Mouse (Mus musculus) stomach, postnatal 0 days (tissue): ENCODE measurements around the gene Stk16. TPM values are rescaled to one million over a fixed set of nuclear protein-coding genes. Genes with fewer than 3 reads are reported as not detected.

Experiments
- ATAC-seq: fragments of 200-750 bp; cut with Nextera tagmentation; 2 replicates; pipeline ENCODE4 v1.8.0; 2017; ENCODE audit not compliant: low FRiP score, low TSS enrichment
- DNase-seq: peaks from one replicate; pipeline ENCODE4 v3.0.0-alpha.2; 2016; ENCODE audit warnings: low spot score
- H3K27ac ChIP-seq: fragments of 300-500 bp; sonication (generic); replicated peaks from 2 replicates; pipeline ENCODE4 v1.5.1; 2014; ENCODE audit warnings: mild to moderate bottlenecking, control low read depth
- H3K27me3 ChIP-seq: fragments of 300-500 bp; sonication (generic); 2 replicates; pipeline ENCODE4 v1.6.1; 2014; ENCODE audit warnings: low read length; ENCODE audit not compliant: control insufficient read depth, insufficient read depth
- H3K36me3 ChIP-seq: fragments of 300-500 bp; sonication (generic); 2 replicates; pipeline ENCODE4 v1.6.1; 2014; ENCODE audit warnings: low read length, mixed read lengths; ENCODE audit not compliant: control insufficient read depth, insufficient read depth
- H3K4me1 ChIP-seq: fragments of 300-500 bp; sonication (generic); replicated peaks from 2 replicates; pipeline ENCODE4 v1.6.1; 2014; ENCODE audit warnings: antibody characterized with exemption; ENCODE audit not compliant: control insufficient read depth, insufficient read depth
- H3K4me2 ChIP-seq: fragments of 300-500 bp; sonication (generic); replicated peaks from 2 replicates; pipeline ENCODE4 v1.6.1; 2014; ENCODE audit warnings: low read depth, mild to moderate bottlenecking, control low read depth, moderate library complexity
- H3K4me3 ChIP-seq: fragments of 300-500 bp; sonication (generic); 2 replicates; pipeline ENCODE4 v1.5.1; 2014; ENCODE audit warnings: low read depth, low read length, control low read depth
- H3K9ac ChIP-seq: fragments of 300-500 bp; sonication (generic); 2 replicates; pipeline ENCODE4 v1.6.1; 2014; ENCODE audit warnings: mild to moderate bottlenecking, low read length, control low read depth, mixed read lengths
- H3K9me3 ChIP-seq: fragments of 300-500 bp; sonication (generic); 2 replicates; pipeline ENCODE4 v1.6.1; 2016; ENCODE audit warnings: low read length; ENCODE audit not compliant: control insufficient read depth
- CTCF ChIP-seq: IDR thresholded peaks from 2 replicates; pipeline ENCODE4 v1.5.1; 2016; ENCODE audit warnings: antibody characterized with exemption, low read depth, mild to moderate bottlenecking, moderate library complexity
- EP300 ChIP-seq: optimal IDR thresholded peaks from 2 replicates; pipeline ENCODE3; 2016; ENCODE audit warnings: antibody characterized with exemption
- WGBS: fragments of 180-500 bp; shearing (Covaris S2); extraction: QIAGEN DNeasy Blood & Tissue Kit; methylation state at CpG from one replicate; pipeline ENCODE4 v1.1.7; 2014; 5-methylcytosine and 5-hydroxymethylcytosine counted together
- polyA plus RNA-seq: library from polyadenylated mRNA; unstranded; fragments of >200 nt; fragmentation: Nextera tagmentation; extraction: Ambion mirVana; gene quantifications from 2 replicates; pipeline ENCODE4 v1.2.1, GENCODE M21; 2015

The Stk16 gene
- polyA plus RNA-seq, 1 experiment from 2014 or later: 57.9 TPM

DNA sequence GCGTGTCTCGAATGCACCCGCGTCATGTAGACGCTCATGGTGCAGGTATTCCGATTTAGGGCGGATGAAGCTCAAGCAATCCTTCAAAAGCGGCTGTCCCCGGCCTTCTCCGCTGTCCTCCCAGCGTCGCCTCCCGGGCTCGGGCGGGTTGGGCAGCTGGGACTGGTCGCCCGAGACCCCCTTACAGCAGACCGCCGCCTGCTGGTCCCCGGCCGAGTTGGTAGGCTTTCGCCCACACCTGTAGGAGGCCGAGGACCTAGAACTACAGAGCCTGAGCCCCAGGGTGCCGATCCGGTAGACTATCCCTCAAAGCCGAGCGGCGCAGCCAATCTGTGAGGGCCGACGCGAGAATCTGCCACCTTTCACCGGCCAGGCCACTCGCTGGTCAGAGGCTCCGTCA, 8.9 kb downstream of the Stk16 start, which contains the start of gene Tuba4a:
Tuba4a (minus strand) TSS at position 335 of the 400 bp plus-strand sequence.
- 2% methylated on average over 33 of the region's 34 CpGs for WGBS
- TF ChIP-seq EP300 (no peak), CTCF (peak; percentile 50)
- no peaks in the 10 kb centered on the region for H3K9me3 ChIP-seq
- H3K27ac ChIP-seq: peak within 1 kb of the TSS; percentile 83
- peak within 1 kb of the TSS; percentile 69 for H3K9ac ChIP-seq
- no peaks in the 10 kb centered on the region for H3K36me3 ChIP-seq
- H3K4me2 ChIP-seq: peak within 1 kb of the TSS; percentile 98
- H3K4me1 ChIP-seq: 0 out of 2 replicates have a peak, but pooled peaks cover 2% of the 10 kb centered on the region
- no peaks in the 10 kb centered on the region for H3K27me3 ChIP-seq
- H3K4me3 ChIP-seq: peak within 1 kb of the TSS; percentile 52
- DNase-seq (peak; percentile 63), ATAC-seq (peak; percentile 37; the same call in 1 of the 2 replicates)

DNA sequence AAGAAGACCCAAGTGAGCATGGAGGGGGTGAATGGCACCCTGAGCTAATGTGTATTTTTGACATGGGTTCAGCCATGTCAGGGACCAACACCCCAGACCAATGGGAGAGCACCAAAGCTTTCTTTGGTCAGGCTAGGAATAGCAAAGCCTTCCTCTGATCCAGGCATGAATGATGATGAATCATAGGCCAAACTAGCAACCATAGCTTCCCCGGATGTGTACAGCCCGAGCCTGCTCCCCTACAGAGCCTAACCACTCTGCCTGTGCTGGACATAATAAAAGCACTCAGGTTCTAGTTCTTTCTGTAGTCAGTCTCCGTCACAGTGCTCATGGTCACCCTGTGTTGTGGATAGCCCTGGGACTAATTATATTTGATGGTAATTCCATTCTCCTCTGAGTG, 10.9 kb downstream of the Stk16 start:
- H3K4me2 ChIP-seq: no peak overlapping the region
- ATAC-seq (no peak), DNase-seq (no peak)
- TF ChIP-seq CTCF (no peak), EP300 (no peak)
- no peak overlapping the region for H3K4me3 ChIP-seq
- H3K36me3 ChIP-seq: no peaks in the 10 kb centered on the region
- no peaks in the 10 kb centered on the region for H3K27me3 ChIP-seq
- no peak overlapping the region for H3K9ac ChIP-seq
- H3K27ac ChIP-seq: no peak overlapping the region
- H3K4me1 ChIP-seq: 0 out of 2 replicates have a peak, but pooled peaks cover 2% of the 10 kb centered on the region
- no peaks in the 10 kb centered on the region for H3K9me3 ChIP-seq
- 67% methylated on average over 3 of the region's 3 CpGs for WGBS

DNA sequence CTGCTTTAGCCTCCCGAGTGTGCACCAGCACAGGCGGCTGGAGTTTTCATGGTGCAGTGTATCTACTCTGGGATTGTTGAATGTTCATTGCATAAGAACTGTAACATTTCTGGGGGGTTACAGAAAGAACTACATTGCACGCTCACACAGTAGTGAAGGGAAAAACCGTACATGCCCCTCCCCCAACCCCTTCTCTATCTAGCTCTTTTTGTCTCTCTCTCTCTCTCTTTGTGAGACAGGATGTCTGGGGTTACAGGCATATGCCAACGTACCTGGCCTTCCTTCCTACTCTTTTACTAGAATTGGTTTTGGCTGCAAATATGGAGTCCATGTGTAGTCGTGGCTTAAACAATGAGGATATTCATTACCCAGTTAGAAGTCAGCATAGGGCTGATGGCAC, 12.3 kb downstream of the Stk16 start:
- Histone ChIP-seq H3K4me3 (no peak overlapping the region), H3K4me2 (no peak overlapping the region), H3K9me3 (no peaks in the 10 kb centered on the region), H3K9ac (no peak overlapping the region), H3K27me3 (no peaks in the 10 kb centered on the region), H3K27ac (no peak overlapping the region), H3K4me1 (no peaks in the 10 kb centered on the region), H3K36me3 (no peaks in the 10 kb centered on the region)
- TF ChIP-seq CTCF (no peak), EP300 (no peak)
- DNase-seq (no peak), ATAC-seq (no peak)
- 78% methylated on average over 6 of the region's 6 CpGs for WGBS

GRCm38 (mm10) chr1:75223532-75223931, 12.9 kb downstream of the Stk16 start:
- Histone ChIP-seq H3K9ac (no peak overlapping the region), H3K4me2 (no peak overlapping the region), H3K27ac (no peak overlapping the region), H3K27me3 (no peaks in the 10 kb centered on the region), H3K9me3 (no peaks in the 10 kb centered on the region), H3K4me3 (no peak overlapping the region), H3K36me3 (no peaks in the 10 kb centered on the region), H3K4me1 (no peaks in the 10 kb centered on the region)
- WGBS: 57% methylated on average over 6 of the region's 6 CpGs
- no peak for TF ChIP-seq EP300
- TF ChIP-seq CTCF: no peak
- ATAC-seq (no peak), DNase-seq (no peak)

DNA sequence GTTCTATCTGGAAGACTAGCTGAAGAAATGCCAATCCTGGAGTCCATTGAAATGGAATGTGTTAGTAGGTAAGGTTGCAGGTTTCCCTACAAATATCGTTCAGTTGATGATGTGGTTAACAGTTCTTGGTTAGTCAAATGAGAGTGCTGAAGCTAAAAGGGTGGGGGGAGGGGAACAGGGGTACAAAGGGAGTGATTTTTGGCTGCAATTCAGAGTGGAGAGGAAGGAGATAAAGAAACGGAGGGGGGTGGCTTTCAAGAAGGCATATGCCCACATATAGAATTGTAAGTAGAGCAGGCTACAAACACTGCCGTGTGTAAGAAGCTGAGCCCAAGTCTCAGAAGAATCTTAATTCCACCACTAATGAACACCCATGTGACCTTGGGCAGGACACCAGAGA, 14.8 kb downstream of the Stk16 start:
- Histone ChIP-seq H3K4me3 (no peak overlapping the region), H3K4me2 (no peak overlapping the region), H3K4me1 (no peaks in the 10 kb centered on the region), H3K9ac (no peak overlapping the region), H3K27ac (no peak overlapping the region), H3K9me3 (no peaks in the 10 kb centered on the region), H3K27me3 (no peaks in the 10 kb centered on the region), H3K36me3 (no peaks in the 10 kb centered on the region)
- DNase-seq (no peak), ATAC-seq (no peak)
- WGBS: 54% methylated on average over 3 of the region's 3 CpGs
- no peak for TF ChIP-seq EP300

- no peak overlapping the region for H3K4me3 ChIP-seq
- TF ChIP-seq EP300 (no peak), CTCF (no peak)
- no peak for DNase-seq
- 51% methylated on average over 2 of the region's 2 CpGs for WGBS
- no peaks in the 10 kb centered on the region for H3K9me3 ChIP-seq
- no peaks in the 10 kb centered on the region for H3K36me3 ChIP-seq
- no peaks in the 10 kb centered on the region for H3K4me1 ChIP-seq
- ATAC-seq: no peak
- H3K9ac ChIP-seq: no peak overlapping the region
- H3K27me3 ChIP-seq: no peaks in the 10 kb centered on the region
- H3K4me2 ChIP-seq: no peak overlapping the region
- H3K27ac ChIP-seq: no peak overlapping the region
These were observed 15.5 kb downstream of the Stk16 start for GRCm38 (mm10) chr1:75226138-75226537.
